Mouse (Mus musculus): ENCODE measurements at regions not wholly inside any gene's neighbourhood (a gene's known extent, or its start where the extent isn't known, plus 50 kb on each side); places are given as distances from the start of the nearest gene placed in this dataset.

- no peak for TF ChIP-seq GATA1 (IDR thresholded peaks at IDR 0.05; ENCODE audit: low read length)
Observed at GRCm38 (mm10) chr6:31339122-31339947, 59.2 kb upstream of the Mkln1 start.

- no peak for TF ChIP-seq GATA1 (IDR thresholded peaks at IDR 0.05; ENCODE audit: low read length)
Observed at GRCm38 (mm10) chr6:31339948-31340250, 58.6 kb upstream of the Mkln1 start.

- no peak for TF ChIP-seq GATA1 (IDR thresholded peaks at IDR 0.05; ENCODE audit: low read length)
Observed at GRCm38 (mm10) chr6:31345366-31346084, 53.0 kb upstream of the Mkln1 start.

GRCm38 (mm10) chr6:31348333-31348732 is 50.2 kb upstream of the Mkln1 start:
- TF ChIP-seq GATA1 (IDR thresholded peaks at IDR 0.05; ENCODE audit: low read length): no peak
